Mouse (Mus musculus) midbrain, embryonic 15.5 days (tissue): ENCODE results near the gene Trp53bp1. TPM values are rescaled to one million over a fixed set of nuclear protein-coding genes. Genes with fewer than 3 reads are reported as not detected.

Source experiments
- ATAC-seq: fragments of 200-750 bp; cut with Nextera tagmentation; replicated peaks from 2 replicates; pipeline ENCODE4 v1.8.0; 2017; ENCODE audit warnings: moderate TSS enrichment
- H3K27ac ChIP-seq: fragments of 300-500 bp; sonication (generic); 2 replicates; pipeline ENCODE4 v1.5.1; 2015; ENCODE audit warnings: mild to moderate bottlenecking, inconsistent platforms
- H3K27me3 ChIP-seq: fragments of 300-500 bp; sonication (generic); replicated peaks from 2 replicates; pipeline ENCODE4 v1.6.1; 2015; ENCODE audit warnings: inconsistent platforms
- H3K36me3 ChIP-seq: fragments of 300-500 bp; sonication (generic); replicated peaks from 2 replicates; pipeline ENCODE4 v1.6.1; 2015; ENCODE audit warnings: inconsistent platforms
- H3K4me1 ChIP-seq: fragments of 300-500 bp; sonication (generic); 2 replicates; pipeline ENCODE4 v1.6.1; 2015; ENCODE audit warnings: inconsistent platforms
- H3K4me2 ChIP-seq: fragments of 300-500 bp; sonication (generic); 2 replicates; pipeline ENCODE4 v1.6.1; 2015; ENCODE audit warnings: inconsistent platforms, mild to moderate bottlenecking, moderate library complexity
- H3K4me3 ChIP-seq: fragments of 300-500 bp; sonication (generic); 2 replicates; pipeline ENCODE4 v1.5.1; 2015; ENCODE audit warnings: mild to moderate bottlenecking, inconsistent platforms
- H3K9ac ChIP-seq: fragments of 300-500 bp; sonication (generic); 2 replicates; pipeline ENCODE4 v1.6.1; 2015; ENCODE audit warnings: mild to moderate bottlenecking, inconsistent platforms
- H3K9me3 ChIP-seq: fragments of 300-500 bp; sonication (generic); 2 replicates; pipeline ENCODE4 v1.6.1; 2016; ENCODE audit warnings: inconsistent platforms
- WGBS: fragments of 180-500 bp; shearing (Covaris S2); methylation state at CpG from one replicate; pipeline ENCODE4 v1.1.7; 2015; ENCODE audit warnings: mixed read lengths; 5-methylcytosine and 5-hydroxymethylcytosine counted together
- polyA plus RNA-seq: library from polyadenylated mRNA; unstranded; fragments of >200 nt; fragmentation: Nextera tagmentation; extraction: Ambion mirVana; gene quantifications from 2 replicates; pipeline ENCODE4 v1.2.1, GENCODE M21; 2015

The Trp53bp1 gene
- polyA plus RNA-seq, 1 experiment from 2014 or later: 214 TPM

- 0% methylated on average over 38 of the region's 38 CpGs for WGBS
- H3K4me1 ChIP-seq: peaks cover 32% of the 10 kb centered on the region
- peak within 1 kb of the TSS; percentile 97 for H3K4me3 ChIP-seq
- H3K9ac ChIP-seq: peak within 1 kb of the TSS; percentile 77
- no peaks in the 10 kb centered on the region for H3K9me3 ChIP-seq
- H3K27ac ChIP-seq: peak within 1 kb of the TSS; percentile 88
- no peaks in the 10 kb centered on the region for H3K27me3 ChIP-seq
- peak; percentile 79 for ATAC-seq
- peak within 1 kb of the TSS; percentile 79 for H3K4me2 ChIP-seq
- H3K36me3 ChIP-seq: peaks cover 13% of the 10 kb centered on the region; the same call in 1 of the 2 replicates
These were observed 100.7 kb downstream of the Trp53bp1 start, which contains the start of gene Tubgcp4 for GRCm38 (mm10) chr2:121170481-121170971. Gene Tubgcp4, plus strand, starts transcription at chr2:121170654.

DNA sequence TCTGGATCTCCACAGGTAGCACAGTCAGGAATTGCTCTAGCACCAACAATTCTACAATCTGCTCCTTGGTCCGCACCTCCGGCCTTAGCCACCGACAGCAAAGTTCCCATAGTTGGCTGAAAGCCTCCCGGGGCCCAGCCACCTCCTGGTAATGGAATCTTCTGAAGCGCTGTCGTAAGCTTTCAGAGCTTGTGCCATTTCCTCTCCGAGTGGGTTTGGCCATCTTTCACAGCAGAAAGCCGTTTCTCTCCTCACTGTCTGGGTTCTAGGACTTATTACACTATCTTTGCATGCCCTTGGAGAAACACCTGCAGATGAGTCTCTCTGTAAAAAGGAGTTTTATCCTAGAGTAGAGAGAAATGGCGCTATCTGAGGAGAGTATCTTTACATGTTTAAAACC, 101.3 kb downstream of the Trp53bp1 start:
- Histone ChIP-seq H3K4me2 (peak overlapping the region; percentile 79), H3K9ac (peak overlapping the region; percentile 77), H3K9me3 (no peaks in the 10 kb centered on the region), H3K27ac (no peak overlapping the region), H3K36me3 (peaks cover 7% of the 10 kb centered on the region; the same call in 1 of the 2 replicates), H3K27me3 (no peaks in the 10 kb centered on the region), H3K4me1 (peaks cover 32% of the 10 kb centered on the region), H3K4me3 (peak overlapping the region; percentile 97)
- 6% methylated on average over 9 of the region's 9 CpGs for WGBS
- no peak for ATAC-seq

DNA sequence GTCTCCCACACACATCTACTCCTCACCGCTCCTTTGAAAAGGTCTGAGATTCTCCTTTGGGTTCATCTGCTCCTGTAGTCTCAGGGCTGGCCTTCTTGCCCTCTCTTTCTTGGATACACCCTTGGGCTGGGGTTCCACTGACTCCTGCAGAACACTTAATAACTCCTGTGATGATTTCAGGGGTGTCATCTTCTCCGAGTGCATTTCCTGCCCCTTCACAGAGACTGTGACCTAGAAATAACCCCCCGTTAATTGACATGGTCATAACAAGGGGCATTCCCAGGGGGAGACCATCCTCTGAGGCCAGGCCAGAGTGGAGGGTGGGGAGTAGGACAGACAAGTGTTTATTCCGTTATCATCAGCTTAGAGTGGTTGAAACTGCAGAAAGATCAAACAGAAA, 102.0 kb downstream of the Trp53bp1 start:
- WGBS: 75% methylated on average over 4 of the region's 4 CpGs
- peaks cover 2% of the 10 kb centered on the region; the same call in 1 of the 2 replicates for H3K36me3 ChIP-seq
- H3K9me3 ChIP-seq: no peaks in the 10 kb centered on the region
- H3K4me3 ChIP-seq: peak overlapping the region; percentile 97
- ATAC-seq: no peak
- peak overlapping the region; percentile 24 for H3K9ac ChIP-seq
- H3K27me3 ChIP-seq: no peaks in the 10 kb centered on the region
- H3K27ac ChIP-seq: no peak overlapping the region
- H3K4me1 ChIP-seq: peaks cover 32% of the 10 kb centered on the region
- peak overlapping the region; percentile 79 for H3K4me2 ChIP-seq

DNA sequence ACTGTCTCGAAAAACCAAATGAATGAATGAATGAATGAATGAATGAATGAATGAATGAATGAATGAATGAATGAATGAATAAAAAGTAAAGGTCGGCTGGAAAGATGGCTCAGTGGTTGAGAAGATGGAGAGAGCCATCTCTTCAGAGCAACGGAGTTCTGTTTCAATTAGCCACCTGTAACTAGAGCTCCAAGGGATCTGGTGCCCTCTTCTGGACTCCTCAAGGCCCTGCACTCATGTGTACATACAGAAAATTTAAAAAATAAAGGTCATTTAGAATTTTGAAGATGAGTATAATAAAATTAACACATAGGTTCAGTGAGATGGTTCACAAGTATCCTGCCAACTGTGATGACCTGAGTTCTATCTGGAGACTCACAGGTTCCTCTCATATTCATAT, 118.1 kb downstream of the Trp53bp1 start:
- Histone ChIP-seq H3K9me3 (no peaks in the 10 kb centered on the region), H3K9ac (no peak overlapping the region), H3K27me3 (no peaks in the 10 kb centered on the region), H3K36me3 (peaks cover 33% of the 10 kb centered on the region; the same call in 1 of the 2 replicates), H3K27ac (no peak overlapping the region), H3K4me2 (no peak overlapping the region), H3K4me3 (no peak overlapping the region), H3K4me1 (no peaks in the 10 kb centered on the region)
- ATAC-seq: no peak
- WGBS: 94% methylated on average over 3 of the region's 3 CpGs

DNA sequence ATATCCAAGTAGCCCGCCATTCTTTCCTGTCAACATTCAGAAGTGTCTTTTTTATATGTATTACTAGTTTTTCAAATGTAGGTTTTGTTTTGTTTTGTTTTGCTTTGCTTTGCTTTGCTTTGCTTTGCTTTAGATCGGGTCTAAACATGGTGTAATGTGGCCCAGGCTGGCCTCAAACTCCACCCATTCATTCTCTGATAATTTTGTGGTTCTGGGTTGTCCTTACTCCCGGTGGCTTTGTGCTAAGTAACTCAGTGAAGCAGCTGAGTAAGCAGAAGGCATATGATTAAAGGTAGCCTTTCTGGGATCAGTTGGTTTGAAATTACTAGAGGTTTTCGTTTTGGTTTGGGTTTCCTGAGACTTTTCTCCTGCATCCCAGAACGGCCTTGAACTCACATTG, 121.5 kb downstream of the Trp53bp1 start:
- H3K36me3 ChIP-seq: peaks cover 30% of the 10 kb centered on the region; the same call in 1 of the 2 replicates
- ATAC-seq: no peak
- whole genome bisulfite sequencing: 90% methylated on average over 5 of the region's 5 CpGs

More for the DNA sequence above, 121.5 kb downstream of the Trp53bp1 start:
- H3K4me2 ChIP-seq: no peak overlapping the region
- H3K4me3 ChIP-seq: no peak overlapping the region
- no peak overlapping the region for H3K9ac ChIP-seq
- no peaks in the 10 kb centered on the region for H3K27me3 ChIP-seq
- no peaks in the 10 kb centered on the region for H3K4me1 ChIP-seq
- H3K27ac ChIP-seq: no peak overlapping the region
- H3K9me3 ChIP-seq: no peaks in the 10 kb centered on the region

Other genes with a start within 250 kb of the Trp53bp1 start
- gene Epb42, start 234.3 kb downstream of the Trp53bp1 start, polyA plus RNA-seq: 0.32 and 0.44 TPM in 2 replicates
- not detected in 2 replicates for gene Tgm5, start 185.6 kb downstream of the Trp53bp1 start, polyA plus RNA-seq
- not detected in 2 replicates for gene Tgm7, start 161.6 kb downstream of the Trp53bp1 start, polyA plus RNA-seq
- gene Adal, start 131.0 kb downstream of the Trp53bp1 start, polyA plus RNA-seq: 32.1 and 32.4 TPM in 2 replicates
- 21.7 and 23.1 TPM in 2 replicates for gene Lcmt2, start 130.8 kb downstream of the Trp53bp1 start, polyA plus RNA-seq
- 54.6 and 56.9 TPM in 2 replicates for gene Tubgcp4, start 100.8 kb downstream of the Trp53bp1 start, polyA plus RNA-seq
- gene Zscan29, start 100.3 kb downstream of the Trp53bp1 start, polyA plus RNA-seq: 7.0 and 7.1 TPM in 2 replicates
- gene Map1a, start 18.2 kb upstream of the Trp53bp1 start, polyA plus RNA-seq: 22.5 and 27.1 TPM in 2 replicates
- 20.6 and 21.6 TPM in 2 replicates for gene Ppip5k1, start 84.0 kb upstream of the Trp53bp1 start, polyA plus RNA-seq
- 70.6 and 75.6 TPM in 2 replicates for gene Ckmt1, start 86.3 kb upstream of the Trp53bp1 start, polyA plus RNA-seq
- gene Strc, start 115.8 kb upstream of the Trp53bp1 start, polyA plus RNA-seq: not detected in 2 replicates
- 351 and 354 TPM in 2 replicates for gene Pdia3, start 142.4 kb upstream of the Trp53bp1 start, polyA plus RNA-seq
- gene Catsper2, start 142.4 kb upstream of the Trp53bp1 start, polyA plus RNA-seq: 5.9 and 7.0 TPM in 2 replicates
- 2.2 and 3.0 TPM in 2 replicates for gene Ell3, start 172.9 kb upstream of the Trp53bp1 start, polyA plus RNA-seq
- gene Serf2, start 177.8 kb upstream of the Trp53bp1 start, polyA plus RNA-seq: 267 and 285 TPM in 2 replicates
- gene Hypk, start 181.9 kb upstream of the Trp53bp1 start, polyA plus RNA-seq: 106 and 112 TPM in 2 replicates
- 2.2 and 2.4 TPM in 2 replicates for gene Serinc4, start 185.4 kb upstream of the Trp53bp1 start, polyA plus RNA-seq
- 77.3 and 77.5 TPM in 2 replicates for gene Mfap1b, start 202.7 kb upstream of the Trp53bp1 start, polyA plus RNA-seq
- 33.1 and 33.6 TPM in 2 replicates for gene Mfap1a, start 235.3 kb upstream of the Trp53bp1 start, polyA plus RNA-seq
- 4.5 and 4.8 TPM in 2 replicates for gene Wdr76, start 235.3 kb upstream of the Trp53bp1 start, polyA plus RNA-seq